Mouse (Mus musculus) embryonic facial prominence, embryonic 14.5 days (tissue): ENCODE data around the gene Rcn2. TPM values are rescaled to one million over a fixed set of nuclear protein-coding genes. Genes with fewer than 3 reads are reported as not detected.
A peak's percentile ranks its signal among the peaks of the same experiment; 100 is the strongest.
"Not testable (repeated sequence)": the region's sequence is repeated elsewhere in the genome, so short reads cannot be mapped to it uniquely, and the experiment has no call there.

Experiments
- ATAC-seq: fragments of 200-750 bp; cut with Nextera tagmentation; 2 replicates; pipeline ENCODE4 v1.8.0; 2017; ENCODE audit warnings: low read depth, moderate number of reproducible peaks, moderate TSS enrichment
- DNase-seq: peaks from one replicate; pipeline ENCODE4 v3.0.0-alpha.2; 2015; ENCODE audit warnings: low spot score
- H3K27ac ChIP-seq: fragments of 300-500 bp; sonication (generic); replicated peaks from 2 replicates; pipeline ENCODE4 v1.5.1; 2014; ENCODE audit warnings: low read depth, mild to moderate bottlenecking, low read length, moderate library complexity
- H3K27me3 ChIP-seq: fragments of 300-500 bp; sonication (generic); replicated peaks from 2 replicates; pipeline ENCODE4 v1.6.1; 2014; ENCODE audit warnings: low read length; ENCODE audit not compliant: control insufficient read depth, insufficient read depth
- H3K36me3 ChIP-seq: fragments of 300-500 bp; sonication (generic); 2 replicates; pipeline ENCODE4 v1.6.1; 2014; ENCODE audit warnings: low read length, mixed read lengths; ENCODE audit not compliant: control insufficient read depth, insufficient read depth
- H3K4me1 ChIP-seq: fragments of 300-500 bp; sonication (generic); 2 replicates; pipeline ENCODE4 v1.6.1; 2014; ENCODE audit warnings: antibody characterized with exemption, low read length; ENCODE audit not compliant: control insufficient read depth, insufficient read depth
- H3K4me2 ChIP-seq: fragments of 300-500 bp; sonication (generic); 2 replicates; pipeline ENCODE4 v1.6.1; 2014; ENCODE audit warnings: low read depth, mild to moderate bottlenecking, low read length, moderate library complexity, mixed read lengths
- H3K4me3 ChIP-seq: fragments of 300-500 bp; sonication (generic); 2 replicates; pipeline ENCODE4 v1.5.1; 2014; ENCODE audit warnings: low read depth, mild to moderate bottlenecking, low read length
- H3K9ac ChIP-seq: fragments of 300-500 bp; sonication (generic); 2 replicates; pipeline ENCODE4 v1.6.1; 2014; ENCODE audit warnings: low read depth, mild to moderate bottlenecking, low read length, moderate library complexity, mixed read lengths
- H3K9me3 ChIP-seq: fragments of 300-500 bp; sonication (generic); 2 replicates; pipeline ENCODE4 v1.6.1; 2016; ENCODE audit warnings: low read length; ENCODE audit not compliant: control insufficient read depth
- whole genome bisulfite sequencing: fragments of 180-500 bp; shearing (Covaris S2); extraction: QIAGEN DNeasy Blood & Tissue Kit; methylation state at CpG from one replicate; pipeline ENCODE4 v1.1.7; 2014; 5-methylcytosine and 5-hydroxymethylcytosine counted together
- polyA plus RNA-seq: library from polyadenylated mRNA; unstranded; fragments of >200 nt; fragmentation: Nextera tagmentation; extraction: Ambion mirVana; gene quantifications from 2 replicates; pipeline ENCODE4 v1.2.1, GENCODE M21; 2014

The Rcn2 gene
- polyA plus RNA-seq, result 250 and 274 TPM in 2 replicates

GRCm38 (mm10) chr9:56041372-56042180 lies at the start of gene Rcn2:
Rcn2 (plus strand) TSS chr9:56041845.
- Histone ChIP-seq H3K4me3 (peak within 1 kb of the TSS; percentile 88), H3K9me3 (no peaks in the 10 kb centered on the region), H3K27ac (peak within 1 kb of the TSS; percentile 98), H3K4me1 (peaks cover 11% of the 10 kb centered on the region), H3K9ac (peak within 1 kb of the TSS; percentile 97), H3K4me2 (peak within 1 kb of the TSS; percentile 64), H3K27me3 (no peaks in the 10 kb centered on the region), H3K36me3 (peaks cover 28% of the 10 kb centered on the region)
- DNase-seq (peak; percentile 98), ATAC-seq (peak; percentile 100)
- WGBS, result 0% methylated on average over 25 of the region's 49 CpGs

- ATAC-seq, H3K4me2 ChIP-seq, H3K36me3 ChIP-seq, H3K9ac ChIP-seq, DNase-seq, H3K9me3 ChIP-seq, H3K4me1 ChIP-seq, H3K27me3 ChIP-seq, H3K4me3 ChIP-seq, H3K27ac ChIP-seq: not testable (repeated sequence)
- WGBS, result no CpG with 5 or more reads among the region's 2 CpGs
Observed at GRCm38 (mm10) chr9:56004679-56005078, 37.0 kb upstream of the Rcn2 start.

- Histone ChIP-seq H3K9me3 (no peaks in the 10 kb centered on the region), H3K36me3 (no peaks in the 10 kb centered on the region), H3K9ac (no peak within 1 kb of the TSS), H3K4me3 (no peak within 1 kb of the TSS), H3K4me2 (no peak within 1 kb of the TSS), H3K27me3 (no peaks in the 10 kb centered on the region), H3K4me1 (no peaks in the 10 kb centered on the region), H3K27ac (no peak within 1 kb of the TSS)
- no peak for DNase-seq
- ATAC-seq, result no peak
- WGBS, result 77% methylated on average over 4 of the region's 4 CpGs
Observed at GRCm38 (mm10) chr9:56010450-56010849, 31.2 kb upstream of the Rcn2 start, which contains the start of gene 4930563M21Rik. 4930563M21Rik (minus strand) TSS chr9:56010550.

GRCm38 (mm10) chr9:56024772-56025171 lies 16.9 kb upstream of the Rcn2 start:
- no peak for ATAC-seq

GRCm38 (mm10) chr9:56027292-56027691 lies 14.4 kb upstream of the Rcn2 start:
- no peak overlapping the region for H3K27ac ChIP-seq
- no peak overlapping the region for H3K4me3 ChIP-seq
- H3K4me2 ChIP-seq, result no peak overlapping the region
- no peaks in the 10 kb centered on the region for H3K4me1 ChIP-seq
- no peak overlapping the region for H3K9ac ChIP-seq
- ATAC-seq (no peak), DNase-seq (no peak)
- H3K27me3 ChIP-seq, result no peaks in the 10 kb centered on the region
- no peaks in the 10 kb centered on the region for H3K9me3 ChIP-seq
- WGBS, result 88% methylated on average over 16 of the region's 16 CpGs
- H3K36me3 ChIP-seq, result no peaks in the 10 kb centered on the region

More at GRCm38 (mm10) chr9:56024772-56025171, 16.9 kb upstream of the Rcn2 start:
- Histone ChIP-seq H3K9me3 (no peaks in the 10 kb centered on the region), H3K27ac (no peak overlapping the region), H3K4me3 (no peak overlapping the region), H3K27me3 (no peaks in the 10 kb centered on the region), H3K4me2 (no peak overlapping the region), H3K4me1 (no peaks in the 10 kb centered on the region), H3K36me3 (no peaks in the 10 kb centered on the region), H3K9ac (no peak overlapping the region)
- WGBS, result 60% methylated on average over 2 of the region's 2 CpGs
- peak; percentile 9 for DNase-seq

GRCm38 (mm10) chr9:56032219-56032618 lies 9.4 kb upstream of the Rcn2 start:
- no peak overlapping the region for H3K9ac ChIP-seq
- H3K4me3 ChIP-seq, result no peak overlapping the region
- no peaks in the 10 kb centered on the region for H3K9me3 ChIP-seq
- ATAC-seq, result no peak
- H3K27me3 ChIP-seq, result no peaks in the 10 kb centered on the region
- H3K4me2 ChIP-seq, result no peak overlapping the region
- no peak overlapping the region for H3K27ac ChIP-seq
- DNase-seq, result no peak
- WGBS, result 59% methylated on average over 3 of the region's 3 CpGs
- H3K4me1 ChIP-seq, result no peaks in the 10 kb centered on the region
- H3K36me3 ChIP-seq, result no peaks in the 10 kb centered on the region

- Histone ChIP-seq H3K27ac (peak overlapping the region; percentile 98), H3K9ac (peak overlapping the region; percentile 97), H3K4me2 (peak overlapping the region; percentile 64), H3K27me3 (no peaks in the 10 kb centered on the region), H3K4me1 (peaks cover 11% of the 10 kb centered on the region), H3K4me3 (peak overlapping the region; percentile 88), H3K36me3 (peaks cover 32% of the 10 kb centered on the region), H3K9me3 (no peaks in the 10 kb centered on the region)
- DNase-seq, result no peak
- 1% methylated on average over 15 of the region's 16 CpGs for WGBS
- peak; percentile 63; the same call in 1 of the 2 replicates for ATAC-seq
Observed at GRCm38 (mm10) chr9:56042181-56042621, 556 bp downstream of the Rcn2 start.

- Histone ChIP-seq H3K27me3 (no peaks in the 10 kb centered on the region), H3K27ac (no peak overlapping the region), H3K9ac (no peak overlapping the region), H3K36me3 (peaks cover 76% of the 10 kb centered on the region), H3K4me3 (no peak overlapping the region), H3K4me2 (no peak overlapping the region), H3K4me1 (no peaks in the 10 kb centered on the region), H3K9me3 (no peaks in the 10 kb centered on the region)
- DNase-seq (no peak), ATAC-seq (no peak)
- 72% methylated on average over 3 of the region's 3 CpGs for WGBS
Observed at GRCm38 (mm10) chr9:56053796-56054195, 12.2 kb downstream of the Rcn2 start.

GRCm38 (mm10) chr9:56056147-56056546 lies 14.5 kb downstream of the Rcn2 start:
- ATAC-seq, result no peak
- Histone ChIP-seq H3K9me3 (no peaks in the 10 kb centered on the region), H3K27ac (no peak overlapping the region), H3K4me1 (no peaks in the 10 kb centered on the region), H3K36me3 (peaks cover 87% of the 10 kb centered on the region), H3K4me2 (no peak overlapping the region), H3K9ac (no peak overlapping the region), H3K4me3 (no peak overlapping the region), H3K27me3 (no peaks in the 10 kb centered on the region)
- no peak for DNase-seq
- 96% methylated on average over 6 of the region's 6 CpGs for WGBS
